Mouse (Mus musculus) left cerebral cortex, postnatal 10 days (tissue): ENCODE data around the gene Gpm6a. TPM values are rescaled to one million over a fixed set of nuclear protein-coding genes. Genes with fewer than 3 reads are reported as not detected.

ENCODE experiments used
- total RNA-seq, 2 experiments: library from RNA; stranded (reverse); gene quantifications; 2 replicates each; pipeline ENCODE4 v1.2.3; 2021

Gene Gpm6a
- total RNA-seq, 2 experiments from 2014 or later: 1,328 to 1,331 TPM

Other genes starting within 250 kb of the Gpm6a start
- gene Wdr17, start 67.7 kb upstream of the Gpm6a start, total RNA-seq: 10 to 100 TPM; 39.4 to 42.5 TPM